Mouse (Mus musculus) ovary, postnatal 14 days (tissue): ENCODE data around the gene Fam78a.

ENCODE experiments used
- DNase-seq: peaks from one replicate; pipeline ENCODE4 v3.0.0; 2022; ENCODE audit warnings: low spot score

The Fam78a gene

GRCm38 (mm10) chr2:32096122-32096420 lies 11.4 kb upstream of the Fam78a start:
- no peak for DNase-seq

GRCm38 (mm10) chr2:32095351-32096121 lies 10.9 kb upstream of the Fam78a start, which contains the start of gene Plpp7:
Gene Plpp7, plus strand, starts transcription at chr2:32095528.
- DNase-seq = no peak

DNA sequence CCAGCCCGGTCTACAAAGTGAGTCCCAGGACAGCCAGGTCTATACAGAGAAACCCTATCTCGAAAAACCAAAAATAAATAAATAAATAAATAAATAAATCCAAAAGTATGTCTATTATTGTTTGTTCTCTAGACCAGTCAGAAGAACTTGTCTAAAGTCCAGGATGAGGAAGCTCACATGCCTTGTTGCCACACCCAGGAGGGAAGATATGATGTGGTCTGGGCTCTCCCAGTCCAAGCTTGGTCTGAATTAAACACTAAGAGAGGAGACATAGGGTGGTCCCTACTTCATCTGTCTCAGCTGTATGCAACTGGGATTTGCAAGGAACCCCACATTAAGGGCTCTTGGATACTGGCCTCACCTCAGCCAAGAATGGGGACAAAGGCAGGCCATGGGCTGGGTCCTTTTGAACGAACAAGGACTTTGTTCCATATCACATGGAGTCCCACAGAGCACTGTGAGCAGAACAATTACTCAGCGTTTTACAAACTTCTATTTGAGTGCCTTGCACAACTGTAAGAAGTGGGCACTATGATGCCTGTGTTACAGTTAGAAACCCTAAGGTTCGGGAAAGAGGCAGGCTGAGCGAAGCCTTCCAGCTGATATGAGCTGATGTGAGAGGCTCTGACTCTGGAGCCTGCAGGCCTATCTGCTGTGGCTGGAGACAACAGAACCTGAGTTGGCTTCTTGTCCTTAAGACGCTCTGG lies 9.5 kb upstream of the Fam78a start:
- no peak for DNase-seq

- no peak for DNase-seq
These were observed 7.3 kb upstream of the Fam78a start for GRCm38 (mm10) chr2:32091956-32092355.

GRCm38 (mm10) chr2:32090145-32090544 lies 5.5 kb upstream of the Fam78a start:
- no peak for DNase-seq

DNA sequence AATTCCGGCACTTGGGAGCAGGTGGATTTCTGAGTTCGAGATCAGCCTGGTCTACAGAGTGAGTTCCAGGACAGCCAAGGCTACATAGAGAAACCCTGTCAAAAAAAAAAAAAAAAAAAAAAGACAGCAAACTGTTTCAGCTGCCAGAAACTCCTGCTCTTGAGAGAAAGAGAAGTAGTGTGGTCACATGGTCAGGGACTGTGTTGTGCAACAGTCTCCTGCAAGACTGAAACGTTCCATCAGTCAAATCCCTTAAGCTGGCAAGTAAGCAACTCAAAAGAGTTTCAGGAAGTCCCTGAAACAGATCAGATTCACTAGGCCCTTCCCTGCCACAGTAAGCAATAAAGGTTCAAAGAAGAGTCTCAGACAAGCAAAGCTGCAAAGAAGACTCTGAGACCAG lies 4.9 kb upstream of the Fam78a start:
- DNase-seq = no peak

DNA sequence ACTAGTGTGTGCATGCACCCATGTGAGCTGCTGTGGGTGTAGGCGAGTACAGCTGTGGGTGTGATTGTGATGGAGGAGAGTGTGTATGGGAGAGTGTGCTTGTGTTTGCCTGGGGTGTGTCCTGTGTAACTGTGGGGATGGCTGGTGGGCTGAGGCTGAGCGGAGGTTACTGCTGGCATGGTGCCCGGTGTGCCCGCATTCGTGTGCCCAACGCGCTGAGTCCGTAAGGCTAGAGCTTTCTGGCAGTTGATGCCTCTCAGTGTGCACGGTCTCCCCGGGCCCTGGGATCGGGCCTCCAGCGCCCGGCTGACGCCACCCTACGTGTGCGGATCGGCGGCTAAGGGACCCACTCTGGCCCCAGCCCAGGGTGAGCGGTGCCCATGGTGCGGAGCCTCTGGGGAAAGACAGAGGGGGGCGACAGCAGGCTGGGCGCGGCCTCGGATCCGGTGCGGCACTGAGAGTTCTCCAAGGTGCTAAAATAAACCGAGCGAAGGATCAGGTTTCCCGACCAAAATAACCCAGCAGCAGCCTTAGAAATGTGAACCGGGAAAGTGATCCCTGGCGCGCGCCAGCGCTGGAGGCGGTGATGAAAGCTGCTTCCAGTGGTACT lies 3.8 kb upstream of the Fam78a start:
- no peak for DNase-seq

- DNase-seq = no peak
These were observed 2.9 kb upstream of the Fam78a start for GRCm38 (mm10) chr2:32087606-32088005.

DNA sequence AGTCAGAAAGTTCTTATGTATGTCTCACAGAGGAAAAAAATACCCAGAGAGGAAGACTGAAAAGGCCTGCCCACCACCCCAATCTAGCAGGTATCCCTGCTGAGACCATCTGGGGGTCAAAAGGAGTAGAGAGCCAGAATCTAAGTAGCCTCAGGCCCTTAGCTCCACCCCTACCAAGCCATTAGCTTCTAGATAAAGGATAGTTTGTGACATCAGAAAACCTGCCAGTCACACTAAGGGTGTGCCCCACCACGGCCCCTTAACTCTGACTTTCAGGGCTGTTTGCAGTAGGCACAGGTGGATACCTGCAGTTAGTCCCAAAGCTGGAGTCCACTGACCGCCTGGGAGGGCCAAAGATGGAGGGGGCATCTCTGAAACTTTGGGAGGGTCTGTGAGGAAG lies 574 bp upstream of the Fam78a start:
- no peak for DNase-seq

DNA sequence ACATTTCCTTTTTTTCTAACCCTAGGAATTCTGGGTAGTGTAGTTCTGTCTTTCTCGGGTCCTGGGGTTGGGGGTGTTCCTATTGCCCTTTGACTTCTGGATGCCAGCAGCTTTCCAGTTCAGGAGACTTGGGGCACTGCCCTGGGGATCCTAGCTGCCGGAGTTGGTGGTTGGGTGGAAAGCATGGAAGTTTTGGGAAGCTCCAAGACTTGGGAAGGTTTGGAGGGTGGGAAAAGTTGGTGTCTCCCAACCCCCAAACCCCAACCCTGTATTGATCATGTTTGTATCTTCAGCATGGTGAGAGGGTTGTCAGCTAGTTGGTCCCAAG lies 179 bp upstream of the Fam78a start:
- DNase-seq = no peak

GRCm38 (mm10) chr2:32083159-32084011 lies 1.3 kb downstream of the Fam78a start:
- no peak for DNase-seq

DNA sequence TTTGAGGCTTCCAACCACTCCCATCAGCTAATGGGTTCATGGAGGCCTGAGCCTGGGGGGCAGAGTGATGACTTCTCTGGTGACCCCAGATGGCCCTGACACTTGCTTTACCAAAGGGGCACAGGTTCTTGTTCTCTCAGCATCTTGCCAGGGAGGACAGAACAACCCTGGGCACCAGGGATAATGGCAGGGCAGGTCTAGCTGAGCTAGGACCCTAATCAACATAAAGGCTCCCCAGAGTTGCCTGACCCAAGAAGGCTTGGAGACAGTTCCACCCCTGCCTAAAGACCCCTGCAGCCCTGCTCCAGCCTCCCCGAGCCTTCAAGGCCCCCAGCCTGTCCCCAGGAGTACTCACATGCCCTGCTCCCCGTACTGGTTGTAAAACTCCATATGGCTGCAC lies 2.4 kb downstream of the Fam78a start:
- no peak for DNase-seq

DNA sequence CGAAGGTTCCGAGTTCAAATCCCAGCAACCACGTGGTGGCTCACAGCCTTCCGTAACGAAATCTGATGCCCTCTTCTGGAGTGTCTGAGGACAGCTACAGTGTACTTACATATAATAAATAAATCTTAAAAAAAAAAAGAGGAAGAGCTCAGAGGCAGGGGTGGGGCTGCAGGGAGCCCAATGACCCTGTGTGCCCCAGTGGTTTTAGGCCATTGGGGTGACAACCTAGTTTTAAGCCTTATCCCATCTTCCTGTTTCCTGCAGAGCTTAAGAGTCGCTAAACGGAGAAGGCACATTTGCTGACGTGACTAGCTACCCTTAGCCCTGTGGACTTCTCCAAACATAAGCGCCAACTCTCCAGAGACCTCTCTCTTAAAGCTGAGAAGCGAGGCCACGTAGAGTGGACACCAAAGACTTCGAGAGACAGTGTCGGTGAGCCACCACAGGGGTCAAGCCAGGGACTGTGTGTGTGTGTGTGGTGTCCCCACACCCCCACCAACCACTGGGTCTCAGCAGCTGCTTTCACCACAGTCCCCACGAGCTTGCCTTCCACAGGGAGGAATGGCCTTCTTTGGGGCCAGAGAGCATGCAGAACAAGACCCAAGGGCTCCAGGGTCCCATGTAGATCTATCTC lies 3.2 kb downstream of the Fam78a start:
- no peak for DNase-seq

- no peak for DNase-seq
These were observed 4.0 kb downstream of the Fam78a start for GRCm38 (mm10) chr2:32080681-32081080.

DNA sequence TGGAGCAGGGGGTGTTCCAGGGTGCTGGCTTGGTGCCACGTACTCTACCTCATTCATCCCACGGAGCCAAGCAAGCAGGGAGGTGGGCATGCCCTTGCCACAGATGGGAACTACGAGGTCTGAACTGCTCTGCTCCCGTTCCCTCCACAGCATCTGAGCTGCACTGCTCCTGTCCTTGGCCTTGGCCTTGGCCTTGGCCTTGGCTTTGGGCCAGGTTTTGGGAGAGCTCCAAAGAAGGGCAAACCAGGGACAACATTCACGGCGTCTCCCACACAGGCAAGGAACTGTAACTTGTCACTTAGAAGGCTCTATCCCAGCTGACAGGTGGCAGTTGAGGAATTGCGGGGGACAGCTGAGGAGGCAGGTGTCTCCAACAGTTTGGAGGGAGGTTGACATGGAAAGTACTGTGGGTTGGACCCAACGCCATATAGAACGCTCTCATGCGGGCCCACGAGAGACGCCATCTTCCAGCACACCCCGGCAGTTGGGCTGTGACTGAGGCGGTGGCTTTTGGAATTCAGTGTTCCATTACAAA lies 5.4 kb downstream of the Fam78a start:
- DNase-seq = no peak

DNA sequence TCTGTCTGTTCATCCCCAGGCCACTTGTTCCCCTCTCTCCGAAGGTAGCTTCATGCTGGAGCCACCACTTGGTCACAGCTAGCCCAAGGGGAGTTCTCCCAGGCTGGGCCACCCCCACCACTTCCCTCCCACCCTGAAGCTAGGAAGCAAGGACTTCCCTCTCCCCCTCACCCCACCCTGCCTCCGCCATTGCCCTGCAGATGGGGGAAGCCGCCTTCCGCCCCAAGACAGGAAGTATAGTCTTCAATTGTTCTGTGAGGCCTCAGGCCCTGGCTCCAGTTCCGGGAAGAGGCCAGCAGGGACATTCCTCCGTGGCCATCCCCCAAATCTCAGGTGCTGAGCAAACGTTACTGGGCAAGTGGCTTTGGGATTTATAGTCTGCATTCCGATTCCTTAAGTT lies 6.1 kb downstream of the Fam78a start:
- no peak for DNase-seq

GRCm38 (mm10) chr2:32077744-32078143 lies 6.9 kb downstream of the Fam78a start:
- DNase-seq = no peak

DNA sequence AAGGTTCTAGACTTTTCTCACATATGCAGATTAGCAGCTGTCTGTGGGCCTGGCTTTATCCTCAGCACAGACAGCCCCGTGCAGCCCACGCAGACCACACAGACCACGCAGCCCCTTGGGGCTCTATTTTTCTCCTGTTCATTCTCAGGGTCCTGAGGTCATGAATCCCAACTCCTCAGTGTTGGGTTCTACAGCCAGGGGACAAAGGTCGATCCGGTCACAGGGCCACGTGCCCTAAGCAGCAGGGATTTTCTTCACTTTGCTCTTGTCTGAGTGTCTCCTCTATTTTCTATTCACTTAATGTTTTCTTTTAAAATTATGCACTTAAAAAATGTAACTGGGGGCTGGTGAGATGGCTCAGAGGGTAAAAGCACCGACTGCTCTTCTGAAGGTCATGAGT lies 9.3 kb downstream of the Fam78a start:
- no peak for DNase-seq

DNA sequence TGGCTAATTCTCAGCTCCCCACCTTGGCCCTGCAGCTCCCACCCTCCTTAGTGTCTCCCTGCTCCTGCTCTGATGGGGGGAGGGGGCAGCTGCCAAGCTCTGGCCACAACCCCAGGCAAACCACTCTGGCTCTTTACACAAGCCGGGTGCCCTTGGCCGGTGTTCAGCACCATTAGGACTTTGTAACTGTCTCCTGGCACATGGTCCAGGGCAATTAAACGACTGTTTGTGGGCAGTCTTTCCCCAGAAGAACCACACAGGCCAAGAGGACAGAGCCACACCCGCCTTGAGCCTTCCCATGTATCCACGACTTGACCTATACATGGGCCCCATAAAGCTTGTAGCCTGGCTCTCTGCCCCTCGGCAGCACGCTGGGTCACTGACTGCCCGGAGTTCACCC lies 10.3 kb downstream of the Fam78a start:
- DNase-seq = no peak

DNA sequence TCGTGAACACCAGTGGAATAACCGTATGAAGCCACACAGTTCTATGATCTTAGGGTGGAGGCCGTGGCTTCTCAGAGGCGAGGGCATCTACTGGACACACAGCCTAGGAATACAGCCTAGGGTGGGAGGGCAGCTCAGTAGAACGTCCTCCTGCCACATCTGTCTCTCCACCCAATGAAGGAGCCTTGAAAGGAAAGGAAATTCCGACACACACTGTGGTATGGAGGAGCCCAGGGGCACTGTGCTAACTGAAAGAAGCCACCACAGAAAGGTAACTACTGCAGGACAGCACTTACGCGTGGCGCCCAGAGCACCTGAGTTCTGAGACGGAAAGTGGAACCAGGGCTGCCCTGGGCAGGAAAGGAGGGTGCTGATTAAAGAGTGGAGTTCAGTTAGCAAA lies 13.9 kb downstream of the Fam78a start:
- no peak for DNase-seq

DNA sequence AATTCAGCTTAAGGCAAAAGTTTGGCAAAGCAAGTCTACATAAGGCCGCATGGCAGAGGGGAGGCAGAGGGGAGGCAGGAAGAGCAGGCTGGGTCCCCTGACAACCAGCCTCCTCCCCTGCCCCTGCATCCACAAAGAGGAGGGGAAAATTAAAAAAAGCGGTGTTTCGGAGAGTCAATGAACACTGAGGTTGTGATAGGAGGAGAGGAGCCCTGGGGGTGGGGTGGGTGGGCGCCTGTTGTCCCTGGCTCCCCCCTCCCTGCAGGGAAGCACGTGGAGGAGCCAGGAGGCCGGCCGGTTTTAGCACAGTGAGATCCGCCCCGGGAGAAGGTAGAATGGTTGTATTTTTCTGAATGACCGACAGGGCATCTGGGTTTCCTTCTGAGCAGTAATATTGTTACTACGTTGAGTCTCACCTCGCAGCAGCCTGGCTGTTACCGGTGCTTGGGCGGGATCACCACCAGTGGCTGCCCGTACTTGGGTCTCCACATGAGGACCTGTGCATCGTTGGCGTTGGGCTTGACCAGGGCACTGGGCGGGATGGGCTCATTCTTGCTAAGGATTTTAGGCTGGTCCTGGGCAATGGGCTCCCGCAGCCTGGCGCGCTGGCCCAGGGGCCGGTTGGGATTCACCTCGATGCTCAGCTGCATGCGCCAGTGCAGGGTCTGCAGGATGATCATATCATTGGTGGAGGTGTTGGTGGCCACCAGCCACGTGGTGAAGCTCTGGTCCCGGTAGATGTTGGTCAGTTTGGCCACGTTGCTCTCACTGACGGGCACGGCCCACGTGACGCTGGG lies 15.6 kb downstream of the Fam78a start:
- DNase-seq = no peak
